Mouse (Mus musculus): Measurements from ENCODE around the gene Pip4k2b.

- TF ChIP-seq CTCF (IDR thresholded peaks at IDR 0.05; ENCODE audit: control insufficient read depth, insufficient read depth, insufficient read length) (no peak), USF1 (IDR thresholded peaks at IDR 0.05; ENCODE audit: low read depth) (no peak), CEBPB (IDR thresholded peaks at IDR 0.05; ENCODE audit: low read depth) (no peak), FOSL1 (IDR thresholded peaks at IDR 0.05; ENCODE audit: insufficient read depth, low read length, poor library complexity, severe bottlenecking) (no peak), MAX (IDR thresholded peaks at IDR 0.05) (no peak), MYOD1 (IDR thresholded peaks at IDR 0.05; ENCODE audit: control insufficient read depth, insufficient read length, low read depth) (no peak)
Observed at GRCm38 (mm10) chr11:97761638-97762037, 17.1 kb upstream of the Pip4k2b start.

Data from C2C12 (cell line).